Mouse (Mus musculus) ES-Bruce4 (cell line): ENCODE measurements at regions not wholly inside any gene's neighbourhood (a gene's known extent, or its start where the extent isn't known, plus 50 kb on each side); places are given as distances from the start of the nearest gene placed in this dataset.

Experiments used
- CTCF ChIP-seq: IDR thresholded peaks from one replicate; pipeline ENCODE4 v1.8.1; 2011; ENCODE audit warnings: low read depth, low read length
- POLR2A ChIP-seq: IDR thresholded peaks from one replicate; pipeline ENCODE4 v1.8.1; 2011; ENCODE audit warnings: low read length; ENCODE audit not compliant: insufficient read depth

DNA sequence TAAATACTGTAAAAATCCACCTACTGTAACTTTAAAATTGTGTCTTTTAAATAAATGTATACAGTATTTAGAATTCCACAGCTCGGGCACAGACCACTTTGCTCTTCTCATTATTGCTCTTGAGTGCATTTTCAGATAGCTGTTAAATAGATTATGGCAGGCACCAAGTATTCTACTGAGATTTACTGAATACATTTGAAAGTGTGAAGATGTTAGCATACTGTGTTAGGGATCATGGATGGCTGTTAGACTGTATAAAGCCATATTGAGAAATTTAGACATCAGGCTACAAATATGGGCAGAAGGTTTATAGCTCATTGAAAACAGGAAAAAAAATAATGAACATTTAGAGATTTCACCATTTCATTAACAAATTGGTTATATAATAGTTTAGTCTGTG lies 130.5 kb upstream of the Tbx18 start:
- no peak for TF ChIP-seq POLR2A
- no peak for TF ChIP-seq CTCF
